Mouse (Mus musculus) embryonic fibroblast, embryonic 13.5 days (primary cell): ENCODE results near the gene Zfp84. TPM values are rescaled to one million over a fixed set of nuclear protein-coding genes. Genes with fewer than 3 reads are reported as not detected.

ENCODE experiments used
- H3K27ac ChIP-seq: 2 replicates; pipeline ENCODE4 v1.5.1; 2012; ENCODE audit warnings: low read length, control low read depth, inconsistent platforms; ENCODE audit not compliant: insufficient read depth
- H3K4me1 ChIP-seq: 2 replicates; pipeline ENCODE4 v1.6.1; 2011; ENCODE audit warnings: low read length; ENCODE audit not compliant: control insufficient read depth, insufficient read depth
- H3K4me3 ChIP-seq: 2 replicates; pipeline ENCODE4 v1.5.1; 2011; ENCODE audit warnings: mild to moderate bottlenecking, control low read depth, low read length; ENCODE audit not compliant: insufficient read depth
- CTCF ChIP-seq: IDR thresholded peaks from 2 replicates; pipeline ENCODE4 v1.5.1; 2011; ENCODE audit warnings: mild to moderate bottlenecking, control low read depth, low read length, moderate library complexity, borderline replicate concordance; ENCODE audit not compliant: insufficient read depth
- POLR2A ChIP-seq: IDR thresholded peaks from 2 replicates; pipeline ENCODE4 v1.6.1; 2011; ENCODE audit warnings: low read depth, mild to moderate bottlenecking, control low read depth, low read length, moderate library complexity
- polyA plus RNA-seq: library from polyadenylated mRNA; stranded (reverse); fragments of >200 nt; gene quantifications from 2 replicates; pipeline ENCODE4 v1.2.4, GENCODE M21; 2011; ENCODE audit warnings: low read depth; ENCODE audit not compliant: missing spikeins, insufficient read length

Zfp84 gene
- polyA plus RNA-seq, 1 experiment: 13.3 TPM

DNA sequence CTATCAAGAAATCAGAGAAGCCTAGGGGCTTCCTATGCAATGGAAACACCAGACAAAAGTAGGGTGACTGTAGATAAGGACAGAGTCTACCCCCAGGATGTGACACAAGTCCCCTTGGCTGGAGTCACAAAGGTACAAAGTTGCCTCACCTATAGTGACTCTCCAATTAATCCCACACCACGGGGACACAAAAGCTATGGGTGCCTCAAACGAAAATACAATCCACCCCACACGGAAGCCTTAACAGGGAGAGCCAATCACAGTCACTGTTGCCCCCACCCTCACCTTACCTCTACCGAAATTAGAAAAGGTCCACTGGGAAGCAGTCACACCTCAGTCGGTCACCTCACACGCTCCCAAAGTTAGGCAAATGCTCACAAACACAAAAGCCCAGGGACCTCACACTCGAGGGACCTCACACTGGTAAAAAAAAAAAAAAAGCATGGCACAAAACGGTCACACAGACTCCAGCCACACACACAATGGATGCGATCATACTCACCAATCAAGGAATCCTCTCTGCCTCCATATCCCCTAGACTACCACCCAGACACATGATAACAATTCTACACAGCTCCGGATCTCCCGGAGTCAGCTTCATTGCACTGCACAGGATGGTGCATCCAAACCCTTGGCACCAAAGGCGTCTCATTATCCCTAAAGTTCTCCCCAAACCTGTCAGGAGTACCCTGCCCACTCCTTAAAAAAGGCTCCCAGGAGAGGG, 46.9 kb downstream of the Zfp84 start:
- peak overlapping the region; percentile 64 for H3K4me3 ChIP-seq
- peaks cover 3% of the 10 kb centered on the region for H3K4me1 ChIP-seq
- H3K27ac ChIP-seq: 0 out of 2 replicates have a peak overlapping the region, but pooled peaks have one; percentile 10
- TF ChIP-seq POLR2A (no peak; the same call in 1 of the 2 replicates), CTCF (no peak)

- TF ChIP-seq CTCF: no peak
- TF ChIP-seq POLR2A: peak; percentile 90
Observed at GRCm38 (mm10) chr7:29815910-29816429, 47.6 kb downstream of the Zfp84 start, which contains the start of gene Zfp790. TSS of gene Zfp790 (plus strand) at chr7:29816114.

GRCm38 (mm10) chr7:29818619-29819254, 50.4 kb downstream of the Zfp84 start:
- no peak overlapping the region for H3K27ac ChIP-seq
- TF ChIP-seq CTCF: no peak
- no peak for TF ChIP-seq POLR2A
- H3K4me3 ChIP-seq: peak overlapping the region; percentile 77
- peaks cover 3% of the 10 kb centered on the region for H3K4me1 ChIP-seq

More at GRCm38 (mm10) chr7:29815910-29816429, 47.6 kb downstream of the Zfp84 start, which contains the start of gene Zfp790:
- Histone ChIP-seq H3K27ac (peak within 1 kb of the TSS; percentile 77), H3K4me3 (peak within 1 kb of the TSS; percentile 73), H3K4me1 (peaks cover 3% of the 10 kb centered on the region)

- H3K27ac ChIP-seq: no peak overlapping the region
- no peak overlapping the region for H3K4me3 ChIP-seq
- no peaks in the 10 kb centered on the region for H3K4me1 ChIP-seq
- TF ChIP-seq POLR2A: no peak
- TF ChIP-seq CTCF: no peak
Observed at GRCm38 (mm10) chr7:29828001-29828400, 59.6 kb downstream of the Zfp84 start.

Other genes with a start within 250 kb of the Zfp84 start
- 22.0 and 36.9 TPM in 2 replicates for gene Sipa1l3, start 249.9 kb upstream of the Zfp84 start, polyA plus RNA-seq
- not detected in 2 replicates for gene Catsperg2, start 41.5 kb upstream of the Zfp84 start, polyA plus RNA-seq
- 3.7 and 4.4 TPM in 2 replicates for gene Zfp30, start 15.4 kb downstream of the Zfp84 start, polyA plus RNA-seq
- gene Zfp790, start 47.6 kb downstream of the Zfp84 start, polyA plus RNA-seq: 12.0 and 14.3 TPM in 2 replicates
- 3.9 and 5.2 TPM in 2 replicates for gene Zfp940, start 85.1 kb downstream of the Zfp84 start, polyA plus RNA-seq
- gene Zfp420, start 91.4 kb downstream of the Zfp84 start, polyA plus RNA-seq: 5.8 and 7.3 TPM in 2 replicates
- gene Zfp27, start 138.0 kb downstream of the Zfp84 start, polyA plus RNA-seq: 11.0 and 12.5 TPM in 2 replicates
- gene Zfp383, start 139.7 kb downstream of the Zfp84 start, polyA plus RNA-seq: 6.5 and 11.6 TPM in 2 replicates
- gene Zfp74, start 185.5 kb downstream of the Zfp84 start, polyA plus RNA-seq: 8.0 and 11.9 TPM in 2 replicates
- gene Zfp568, start 215.4 kb downstream of the Zfp84 start, polyA plus RNA-seq: 17.4 and 21.7 TPM in 2 replicates